Mouse (Mus musculus): ENCODE data around the gene Smim22. TPM values are rescaled to one million over a fixed set of nuclear protein-coding genes. Genes with fewer than 3 reads are reported as not detected.
A peak's percentile ranks its signal among the peaks of the same experiment; 100 is the strongest.

Smim22 gene
- polyA plus RNA-seq, 1 experiment from 2014 or later, result 23.6 TPM

- Histone ChIP-seq H3K9me3 (ENCODE audit: low read length) (no peaks in the 10 kb centered on the region), H3K4me2 (ENCODE audit: low read depth, low read length) (no peak overlapping the region), H3K27ac (ENCODE audit: low read depth) (no peak overlapping the region), H3K36me3 (replicated peaks; ENCODE audit: insufficient read depth, low read length) (no peaks in the 10 kb centered on the region), H3K4me3 (ENCODE audit: low read depth, low read length) (no peak overlapping the region), H3K27me3 (ENCODE audit: insufficient read depth, low read length) (no peaks in the 10 kb centered on the region), H3K4me1 (ENCODE audit: insufficient read depth) (peaks cover 2% of the 10 kb centered on the region; the same call in 1 of the 2 replicates), H3K9ac (replicated peaks) (no peak overlapping the region)
- DNase-seq (peak; percentile 39), ATAC-seq (peak; percentile 50)
- 50% methylated on average over 5 of the region's 5 CpGs for WGBS (ENCODE audit: insufficient replicate concordance)
- TF ChIP-seq EP300 (IDR thresholded peaks at IDR 0.05; ENCODE audit: low read depth) (no peak), CTCF (IDR thresholded peaks at IDR 0.05; ENCODE audit: low read depth) (no peak)
These were observed 28.6 kb upstream of the Smim22 start for GRCm38 (mm10) chr16:4978275-4979051.

GRCm38 (mm10) chr16:4979755-4980380 is 27.2 kb upstream of the Smim22 start:
- Histone ChIP-seq H3K4me3 (ENCODE audit: low read depth, low read length) (no peak overlapping the region), H3K4me1 (ENCODE audit: insufficient read depth) (peaks cover 2% of the 10 kb centered on the region; the same call in 1 of the 2 replicates), H3K27me3 (ENCODE audit: insufficient read depth, low read length) (no peaks in the 10 kb centered on the region), H3K36me3 (replicated peaks; ENCODE audit: insufficient read depth, low read length) (no peaks in the 10 kb centered on the region), H3K27ac (ENCODE audit: low read depth) (no peak overlapping the region), H3K9ac (replicated peaks) (no peak overlapping the region), H3K4me2 (ENCODE audit: low read depth, low read length) (no peak overlapping the region), H3K9me3 (ENCODE audit: low read length) (no peaks in the 10 kb centered on the region)
- peak; percentile 74 for TF ChIP-seq CTCF (IDR thresholded peaks at IDR 0.05; ENCODE audit: low read depth)
- TF ChIP-seq EP300 (IDR thresholded peaks at IDR 0.05; ENCODE audit: low read depth), result no peak
- peak; percentile 73 for ATAC-seq
- 60% methylated on average over 4 of the region's 4 CpGs for WGBS (ENCODE audit: insufficient replicate concordance)
- DNase-seq, result peak; percentile 53

DNA sequence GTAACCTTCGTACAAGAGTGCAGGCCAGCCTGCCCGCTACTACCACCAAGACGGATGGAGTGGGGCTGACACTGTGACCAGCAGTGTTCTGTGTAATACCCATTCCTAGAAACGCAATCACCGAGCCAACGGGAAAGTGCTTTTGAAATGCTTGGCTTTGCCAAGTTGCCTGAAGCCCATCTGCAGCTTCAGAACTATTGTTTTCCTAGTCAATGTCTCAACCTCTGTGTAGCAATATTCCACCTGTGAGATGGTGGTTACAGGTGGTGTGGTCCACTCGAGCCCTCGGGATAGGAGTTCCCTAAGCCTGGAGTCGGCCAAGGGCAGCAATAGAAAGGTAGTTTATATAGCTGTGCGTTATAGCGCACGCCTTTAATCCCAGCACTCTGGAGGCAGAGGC is 22.4 kb upstream of the Smim22 start:
- no peaks in the 10 kb centered on the region for H3K9me3 ChIP-seq (ENCODE audit: low read length)
- no peak for ATAC-seq
- H3K4me3 ChIP-seq (ENCODE audit: low read depth, low read length), result no peak overlapping the region
- H3K4me2 ChIP-seq (ENCODE audit: low read depth, low read length), result no peak overlapping the region
- WGBS (ENCODE audit: insufficient replicate concordance), result 82% methylated on average over 12 of the region's 12 CpGs
- H3K36me3 ChIP-seq (replicated peaks; ENCODE audit: insufficient read depth, low read length), result no peaks in the 10 kb centered on the region
- H3K27me3 ChIP-seq (ENCODE audit: insufficient read depth, low read length), result no peaks in the 10 kb centered on the region
- no peak for DNase-seq
- TF ChIP-seq EP300 (IDR thresholded peaks at IDR 0.05; ENCODE audit: low read depth), result no peak
- TF ChIP-seq CTCF (IDR thresholded peaks at IDR 0.05; ENCODE audit: low read depth), result no peak
- no peaks in the 10 kb centered on the region for H3K4me1 ChIP-seq (ENCODE audit: insufficient read depth)
- H3K27ac ChIP-seq (ENCODE audit: low read depth), result no peak overlapping the region
- H3K9ac ChIP-seq (replicated peaks), result no peak overlapping the region

GRCm38 (mm10) chr16:4993276-4993675 is 13.8 kb upstream of the Smim22 start:
- WGBS (ENCODE audit: insufficient replicate concordance), result 79% methylated on average over 4 of the region's 4 CpGs
- no peaks in the 10 kb centered on the region for H3K36me3 ChIP-seq (replicated peaks; ENCODE audit: insufficient read depth, low read length)
- H3K4me1 ChIP-seq (ENCODE audit: insufficient read depth), result peaks cover 6% of the 10 kb centered on the region; the same call in 1 of the 2 replicates
- TF ChIP-seq EP300 (IDR thresholded peaks at IDR 0.05; ENCODE audit: low read depth) (no peak), CTCF (IDR thresholded peaks at IDR 0.05; ENCODE audit: low read depth) (no peak)
- ATAC-seq (no peak), DNase-seq (no peak)
- H3K27ac ChIP-seq (ENCODE audit: low read depth), result no peak overlapping the region
- no peak overlapping the region for H3K4me2 ChIP-seq (ENCODE audit: low read depth, low read length)
- no peak overlapping the region for H3K9ac ChIP-seq (replicated peaks)
- H3K9me3 ChIP-seq (ENCODE audit: low read length), result no peaks in the 10 kb centered on the region
- no peak overlapping the region for H3K4me3 ChIP-seq (ENCODE audit: low read depth, low read length)
- no peaks in the 10 kb centered on the region for H3K27me3 ChIP-seq (ENCODE audit: insufficient read depth, low read length)

GRCm38 (mm10) chr16:4997553-4997952 is 9.5 kb upstream of the Smim22 start, which contains the start of gene Sept12:
Gene Sept12 (minus strand): TSS chr16:4997852.
- Histone ChIP-seq H3K27me3 (ENCODE audit: insufficient read depth, low read length) (no peaks in the 10 kb centered on the region), H3K9me3 (ENCODE audit: low read length) (no peaks in the 10 kb centered on the region), H3K9ac (replicated peaks) (no peak within 1 kb of the TSS), H3K4me2 (ENCODE audit: low read depth, low read length) (no peak within 1 kb of the TSS), H3K4me3 (ENCODE audit: low read depth, low read length) (no peak within 1 kb of the TSS), H3K27ac (ENCODE audit: low read depth) (no peak within 1 kb of the TSS), H3K36me3 (replicated peaks; ENCODE audit: insufficient read depth, low read length) (no peaks in the 10 kb centered on the region), H3K4me1 (ENCODE audit: insufficient read depth) (peaks cover 6% of the 10 kb centered on the region; the same call in 1 of the 2 replicates)
- WGBS (ENCODE audit: insufficient replicate concordance), result 45% methylated on average over 3 of the region's 3 CpGs
- no peak for DNase-seq
- ATAC-seq, result no peak
- TF ChIP-seq EP300 (IDR thresholded peaks at IDR 0.05; ENCODE audit: low read depth) (no peak), CTCF (IDR thresholded peaks at IDR 0.05; ENCODE audit: low read depth) (no peak)

DNA sequence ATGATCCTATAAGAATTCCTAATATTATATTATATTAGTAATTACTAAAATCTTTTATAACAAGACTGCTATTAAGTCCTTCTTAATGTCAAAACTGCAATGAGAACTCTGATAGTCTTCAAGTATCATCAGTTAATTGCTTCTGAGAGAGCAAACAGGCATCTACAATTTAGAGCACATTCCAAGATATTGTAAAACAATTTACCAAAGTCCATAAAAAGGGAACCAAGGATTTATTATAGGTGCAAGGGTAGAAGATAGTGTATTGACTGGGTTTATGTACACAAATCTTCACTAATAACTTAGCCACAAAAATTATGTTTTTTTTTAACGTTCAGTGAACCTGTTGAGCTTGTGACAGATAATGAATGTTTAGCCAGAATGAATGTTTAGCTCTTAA is 8.1 kb upstream of the Smim22 start:
- ATAC-seq, result no peak
- 63% methylated on average over 1 of the region's 1 CpGs for WGBS (ENCODE audit: insufficient replicate concordance)
- TF ChIP-seq EP300 (IDR thresholded peaks at IDR 0.05; ENCODE audit: low read depth) (no peak), CTCF (IDR thresholded peaks at IDR 0.05; ENCODE audit: low read depth) (no peak)

More for the DNA sequence above, 8.1 kb upstream of the Smim22 start:
- no peak overlapping the region for H3K9ac ChIP-seq (replicated peaks)
- H3K4me1 ChIP-seq (ENCODE audit: insufficient read depth), result peaks cover 6% of the 10 kb centered on the region; the same call in 1 of the 2 replicates
- H3K27ac ChIP-seq (ENCODE audit: low read depth), result no peak overlapping the region
- DNase-seq, result no peak
- no peak overlapping the region for H3K4me3 ChIP-seq (ENCODE audit: low read depth, low read length)
- no peaks in the 10 kb centered on the region for H3K27me3 ChIP-seq (ENCODE audit: insufficient read depth, low read length)
- no peak overlapping the region for H3K4me2 ChIP-seq (ENCODE audit: low read depth, low read length)
- H3K9me3 ChIP-seq (ENCODE audit: low read length), result no peaks in the 10 kb centered on the region
- H3K36me3 ChIP-seq (replicated peaks; ENCODE audit: insufficient read depth, low read length), result no peaks in the 10 kb centered on the region

Measured in liver, postnatal 0 days (tissue).